Mouse (Mus musculus) liver, postnatal 0 days (tissue): ENCODE data around the gene Htr6.

ENCODE experiments used
- CTCF ChIP-seq: sonication (generic); IDR thresholded peaks from 2 replicates; pipeline ENCODE4 v1.5.1; 2016; ENCODE audit warnings: antibody characterized with exemption, low read depth
- EP300 ChIP-seq: IDR thresholded peaks from 2 replicates; pipeline ENCODE4 v1.6.1; 2016; ENCODE audit warnings: antibody characterized with exemption, low read depth, mild to moderate bottlenecking

GRCm38 (mm10) chr4:139100326-139100725 is 25.0 kb upstream of the Htr6 start:
- TF ChIP-seq CTCF, result no peak
- no peak for TF ChIP-seq EP300
